Mouse (Mus musculus): ENCODE results near the gene Twf2.

Twf2 gene

DNA sequence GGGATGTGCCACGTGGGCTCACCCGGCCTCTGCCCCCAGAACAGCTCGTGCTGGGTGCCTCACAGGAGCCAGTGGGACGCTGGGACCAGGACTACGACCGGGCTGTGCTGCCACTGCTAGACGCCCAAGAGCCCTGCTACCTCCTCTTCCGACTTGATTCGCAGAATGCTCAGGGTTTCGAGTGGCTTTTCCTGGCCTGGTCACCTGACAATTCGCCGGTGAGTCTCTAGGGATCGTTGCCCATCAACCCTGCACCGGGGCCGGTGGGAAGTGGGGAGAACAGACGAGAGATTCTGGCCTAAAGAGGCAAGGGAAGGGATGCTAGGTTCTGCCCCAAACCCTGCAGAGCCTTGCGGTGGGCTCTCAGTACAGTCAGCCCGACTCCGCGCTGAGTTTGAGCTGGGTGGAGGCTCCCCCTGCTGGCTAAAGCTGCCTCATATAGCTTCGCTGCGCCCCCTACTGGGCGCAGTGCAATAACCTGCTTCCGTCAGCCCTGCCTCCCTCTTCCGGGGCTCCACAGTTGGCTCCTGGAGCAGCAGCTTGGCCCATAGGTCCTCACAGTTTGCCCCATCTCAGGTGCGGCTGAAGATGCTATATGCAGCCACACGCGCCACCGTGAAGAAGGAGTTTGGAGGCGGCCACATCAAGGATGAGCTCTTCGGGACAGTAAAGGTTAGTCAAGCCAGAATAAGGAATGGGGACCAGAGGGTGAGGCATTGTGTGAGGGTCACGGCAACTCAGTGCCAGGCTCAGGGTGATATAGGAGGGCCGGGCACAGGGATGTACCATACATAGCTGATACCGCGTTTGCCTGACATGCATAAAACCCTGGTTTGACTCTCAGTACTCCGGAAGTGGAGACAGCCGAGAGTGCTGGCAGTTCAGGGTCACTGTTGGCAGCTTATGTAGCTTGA lies 9.0 kb downstream of the Twf2 start:
- peak; percentile 89 for DNase-seq (ENCODE audit: low read depth)

DNA sequence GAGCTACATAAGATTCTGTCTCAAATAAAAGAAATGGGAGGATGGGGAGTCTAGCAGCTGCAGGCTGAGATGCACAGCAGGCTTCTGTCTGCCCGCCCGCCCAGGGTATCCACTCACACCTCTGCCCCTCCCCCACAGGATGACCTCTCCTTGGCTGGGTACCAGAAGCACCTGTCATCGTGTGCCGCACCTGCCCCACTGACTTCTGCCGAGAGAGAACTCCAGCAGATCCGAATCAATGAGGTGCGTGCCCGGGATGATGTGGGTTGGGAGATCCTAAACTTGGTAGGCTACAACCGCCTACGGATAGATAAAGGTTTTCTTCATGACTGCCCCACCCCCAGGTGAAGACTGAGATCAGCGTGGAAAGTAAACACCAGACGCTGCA lies 9.7 kb downstream of the Twf2 start:
- DNase-seq (ENCODE audit: low read depth) = no peak

DNA sequence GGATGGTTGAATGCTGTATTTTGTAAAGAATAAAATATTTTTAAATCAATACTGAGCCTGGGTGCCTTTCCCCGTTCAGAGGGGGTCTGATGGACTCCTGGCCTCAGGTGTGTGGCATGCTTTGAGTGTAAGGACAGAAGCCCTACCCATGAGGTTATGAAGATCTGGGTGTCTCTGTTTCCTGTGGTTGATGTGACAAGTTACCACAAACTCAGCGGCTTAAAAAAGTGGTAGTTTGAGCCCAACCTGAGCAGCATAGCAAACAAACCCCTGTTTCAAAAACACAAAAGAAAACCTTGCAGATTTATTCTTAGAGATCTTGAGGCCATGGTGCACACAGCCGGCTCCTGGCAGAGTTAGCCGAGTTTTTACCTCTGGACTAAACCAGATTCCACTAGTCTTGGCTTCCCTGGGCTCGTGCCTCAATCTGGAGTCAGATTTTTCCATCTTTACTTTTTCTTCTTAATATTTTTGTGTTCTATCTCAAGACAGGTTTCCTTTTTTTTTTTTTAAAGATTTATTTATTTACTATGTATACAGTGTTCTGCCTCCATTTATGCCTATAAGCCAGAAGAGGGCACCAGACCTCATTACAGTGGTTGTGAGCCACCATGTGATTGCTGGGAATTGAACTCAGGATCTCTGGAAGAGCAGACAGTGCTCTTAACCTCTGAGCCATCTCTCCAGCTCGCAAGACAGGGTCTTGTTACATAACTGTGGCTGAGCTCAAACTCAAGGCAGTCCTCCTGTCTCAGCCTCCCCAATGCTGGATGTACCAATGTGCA lies 12.6 kb downstream of the Twf2 start:
- DNase-seq (ENCODE audit: low read depth) = no peak

DNA sequence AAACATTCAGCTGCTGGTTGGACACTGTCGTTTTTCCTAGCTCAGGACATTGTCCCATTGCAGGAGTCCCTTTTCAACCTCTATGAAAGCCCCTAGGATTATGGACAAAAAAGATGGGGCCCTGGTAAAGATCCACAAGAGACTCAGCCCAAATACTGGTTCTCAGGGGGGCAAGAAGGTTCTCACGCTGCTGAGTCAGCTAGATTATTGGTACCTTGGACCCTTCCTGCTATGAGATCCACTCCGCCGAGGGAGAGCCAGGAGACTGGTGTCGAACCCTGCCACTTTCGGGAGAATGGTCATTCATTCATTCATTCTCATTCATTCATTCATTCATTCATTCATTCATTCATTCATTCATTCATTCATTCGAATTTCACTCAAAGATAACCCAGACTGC lies 14.1 kb downstream of the Twf2 start:
- no peak for DNase-seq (ENCODE audit: low read depth)

DNA sequence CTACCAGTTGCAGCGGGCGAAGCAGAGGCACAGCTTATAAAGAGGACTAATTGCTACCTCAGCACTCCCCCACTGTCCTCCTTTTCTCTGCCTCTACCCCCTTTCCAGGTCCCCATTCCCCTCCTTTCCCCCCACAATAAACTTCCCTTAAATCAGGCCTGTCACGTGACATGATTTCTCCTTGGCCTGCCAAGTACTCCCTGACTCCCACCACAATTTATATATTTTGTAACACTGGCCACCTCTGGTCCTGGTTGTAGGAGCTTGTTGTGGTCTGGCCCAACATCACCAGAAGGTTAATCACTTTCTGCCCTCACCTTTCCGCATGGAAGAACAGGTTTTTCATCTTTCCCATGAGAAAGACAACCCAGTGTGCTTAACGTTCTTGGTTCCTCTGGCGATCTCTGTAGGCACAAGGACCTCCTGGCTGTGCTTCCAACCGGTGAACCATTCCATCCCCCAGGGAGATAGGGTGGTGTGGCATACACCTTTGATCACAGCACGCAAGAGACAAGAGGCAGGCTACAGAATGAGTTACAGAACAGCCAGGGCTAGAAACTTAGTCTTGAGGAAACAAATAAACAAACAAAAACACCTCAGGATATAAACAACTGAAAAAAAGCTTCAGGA lies 18.1 kb downstream of the Twf2 start:
- DNase-seq (ENCODE audit: low read depth) = no peak

DNA sequence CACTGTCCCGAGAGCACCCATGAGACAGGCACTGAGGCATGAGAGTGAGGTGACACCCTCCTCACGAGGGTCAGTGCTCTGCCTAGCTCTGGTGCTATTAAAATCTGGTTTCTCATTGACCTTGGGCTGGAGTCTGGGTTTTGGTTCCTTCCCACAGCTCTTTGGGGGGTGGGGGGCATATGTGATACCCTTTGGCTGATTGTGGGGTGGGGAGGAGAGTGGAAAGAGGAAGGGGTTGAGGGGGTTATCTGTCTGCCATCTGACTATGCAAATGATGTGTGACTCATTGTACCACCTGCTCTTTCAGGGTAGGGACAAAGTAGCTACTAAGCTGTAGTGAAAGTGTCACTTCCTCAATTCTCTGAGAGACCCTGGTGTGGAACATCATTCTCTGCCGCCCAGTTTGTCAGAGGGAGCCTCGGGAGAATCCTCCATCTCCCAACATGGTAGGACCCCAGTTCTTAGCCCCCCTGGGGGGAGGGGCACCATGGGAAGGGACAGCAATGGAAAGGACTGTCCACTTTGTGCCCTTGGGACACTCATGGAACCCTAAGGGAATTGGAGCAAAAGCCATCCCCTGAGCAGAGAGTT lies 19.4 kb downstream of the Twf2 start, which contains the start of gene Tlr9:
Gene Tlr9, plus strand, starts transcription at position 338 of the 591 bp plus-strand sequence.
- no peak for DNase-seq (ENCODE audit: low read depth)

DNA sequence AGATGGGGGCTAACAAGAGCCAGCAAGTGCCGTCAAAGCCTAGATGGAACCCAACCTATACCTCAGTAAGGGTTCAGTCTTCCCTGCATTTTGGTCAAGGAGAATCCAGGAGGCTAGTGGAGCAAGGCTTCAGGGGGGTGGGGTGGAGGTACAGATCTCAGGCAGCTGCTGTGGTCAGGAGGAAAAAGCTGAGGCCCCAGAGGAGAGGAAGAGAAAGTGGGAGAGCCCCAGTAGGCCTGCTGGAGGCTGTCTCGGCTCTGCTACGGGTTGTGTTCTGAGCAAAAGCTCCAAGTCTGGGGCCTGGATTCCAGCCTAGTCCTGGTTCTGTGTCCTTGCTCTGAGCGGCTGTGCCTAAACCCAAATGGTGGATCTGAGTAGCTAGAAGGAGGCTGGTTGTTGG lies 20.1 kb downstream of the Twf2 start:
- DNase-seq (ENCODE audit: low read depth) = no peak

DNA sequence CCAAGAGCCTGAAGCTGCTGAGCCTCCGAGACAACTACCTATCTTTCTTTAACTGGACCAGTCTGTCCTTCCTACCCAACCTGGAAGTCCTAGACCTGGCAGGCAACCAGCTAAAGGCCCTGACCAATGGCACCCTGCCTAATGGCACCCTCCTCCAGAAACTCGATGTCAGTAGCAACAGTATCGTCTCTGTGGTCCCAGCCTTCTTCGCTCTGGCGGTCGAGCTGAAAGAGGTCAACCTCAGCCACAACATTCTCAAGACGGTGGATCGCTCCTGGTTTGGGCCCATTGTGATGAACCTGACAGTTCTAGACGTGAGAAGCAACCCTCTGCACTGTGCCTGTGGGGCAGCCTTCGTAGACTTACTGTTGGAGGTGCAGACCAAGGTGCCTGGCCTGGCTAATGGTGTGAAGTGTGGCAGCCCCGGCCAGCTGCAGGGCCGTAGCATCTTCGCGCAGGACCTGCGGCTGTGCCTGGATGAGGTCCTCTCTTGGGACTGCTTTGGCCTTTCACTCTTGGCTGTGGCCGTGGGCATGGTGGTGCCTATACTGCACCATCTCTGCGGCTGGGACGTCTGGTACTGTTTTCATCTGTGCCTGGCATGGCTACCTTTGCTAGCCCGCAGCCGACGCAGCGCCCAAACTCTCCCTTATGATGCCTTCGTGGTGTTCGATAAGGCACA lies 22.7 kb downstream of the Twf2 start:
- DNase-seq (ENCODE audit: low read depth) = no peak

DNA sequence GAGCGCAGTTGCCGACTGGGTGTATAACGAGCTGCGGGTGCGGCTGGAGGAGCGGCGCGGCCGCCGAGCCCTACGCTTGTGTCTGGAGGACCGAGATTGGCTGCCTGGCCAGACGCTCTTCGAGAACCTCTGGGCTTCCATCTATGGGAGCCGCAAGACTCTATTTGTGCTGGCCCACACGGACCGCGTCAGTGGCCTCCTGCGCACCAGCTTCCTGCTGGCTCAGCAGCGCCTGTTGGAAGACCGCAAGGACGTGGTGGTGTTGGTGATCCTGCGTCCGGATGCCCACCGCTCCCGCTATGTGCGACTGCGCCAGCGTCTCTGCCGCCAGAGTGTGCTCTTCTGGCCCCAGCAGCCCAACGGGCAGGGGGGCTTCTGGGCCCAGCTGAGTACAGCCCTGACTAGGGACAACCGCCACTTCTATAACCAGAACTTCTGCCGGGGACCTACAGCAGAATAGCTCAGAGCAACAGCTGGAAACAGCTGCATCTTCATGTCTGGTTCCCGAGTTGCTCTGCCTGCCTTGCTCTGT lies 23.3 kb downstream of the Twf2 start:
- DNase-seq (ENCODE audit: low read depth) = no peak

DNA sequence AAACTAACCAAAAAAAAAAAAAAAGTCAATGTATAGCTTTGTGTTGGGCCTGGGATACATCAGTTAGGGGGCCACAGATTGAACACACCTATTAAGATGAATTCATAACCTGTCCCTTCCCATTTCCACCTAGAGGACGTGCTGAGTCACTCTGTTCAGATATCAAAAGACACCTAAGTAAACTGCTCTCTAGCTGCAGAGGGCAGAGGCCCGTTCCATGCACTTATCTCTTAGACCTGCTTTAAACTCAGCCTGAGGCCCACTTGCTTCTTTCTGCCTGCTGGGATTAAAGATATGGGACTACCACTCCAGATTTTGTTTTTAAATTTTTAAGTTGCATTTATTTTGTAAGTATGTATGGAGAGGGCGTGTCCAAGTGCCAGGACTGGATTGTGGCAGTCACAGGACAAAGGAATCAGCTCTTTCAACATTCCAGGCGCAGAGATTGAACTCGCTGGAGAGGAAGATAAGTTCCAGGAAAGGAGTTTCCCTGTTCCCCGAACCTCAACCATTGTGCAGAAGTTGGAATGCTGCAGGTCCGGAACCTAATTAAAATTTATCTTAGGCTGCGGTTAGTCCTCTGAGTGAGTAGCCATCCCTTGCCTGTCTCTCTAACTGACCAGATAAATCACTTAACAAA lies 25.0 kb downstream of the Twf2 start:
- no peak for DNase-seq (ENCODE audit: low read depth)

DNA sequence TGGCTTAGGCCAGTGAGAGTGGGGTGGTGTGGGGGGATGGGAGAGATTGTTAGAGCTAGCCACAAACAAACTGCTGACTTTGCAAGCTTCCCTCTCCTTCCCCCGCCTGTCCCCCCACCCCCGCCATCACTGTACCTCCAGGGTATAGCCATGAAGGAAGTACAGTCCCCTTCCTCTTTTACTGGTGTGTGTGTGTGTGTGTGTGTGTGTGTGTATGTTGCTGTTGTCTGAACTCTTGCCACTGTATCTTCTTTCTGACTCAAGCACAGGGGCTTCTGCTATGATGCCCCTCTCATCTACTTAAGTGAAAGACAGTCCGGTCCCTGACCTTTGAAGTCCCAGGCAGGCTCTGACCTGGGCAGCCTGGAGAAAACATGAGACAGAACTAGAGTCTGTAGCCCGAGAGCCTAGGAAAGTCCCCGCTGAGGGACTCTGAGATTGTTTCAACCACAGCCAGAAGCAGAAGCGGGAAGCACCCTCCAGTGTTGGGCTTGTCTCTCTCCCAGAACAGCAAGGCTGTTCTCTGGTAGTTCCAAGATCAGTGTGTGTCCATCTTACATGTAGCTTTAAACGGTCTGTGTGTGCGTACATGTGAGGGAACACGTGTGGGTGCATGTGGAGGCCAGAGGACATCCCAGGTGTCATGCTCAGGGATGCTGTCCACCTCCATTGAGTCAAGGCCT lies 27.3 kb downstream of the Twf2 start:
- DNase-seq (ENCODE audit: low read depth) = no peak

DNA sequence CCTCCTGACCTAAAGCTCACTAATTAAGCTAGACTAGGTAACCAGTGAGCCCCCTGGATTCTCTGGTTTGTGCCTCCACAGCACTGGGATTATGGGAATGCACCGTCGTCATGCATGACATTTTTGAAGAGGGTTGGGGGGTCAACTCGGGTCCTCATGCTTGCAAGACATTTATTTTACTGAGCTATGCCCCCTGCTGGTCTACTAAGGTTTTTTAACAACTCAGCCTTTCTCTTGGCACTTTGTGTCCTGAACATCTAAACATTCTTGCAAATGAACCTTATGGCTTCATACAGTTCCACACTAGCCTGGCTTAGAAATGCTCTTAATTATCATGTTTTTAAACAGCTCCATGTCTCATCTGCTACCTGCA lies 27.8 kb downstream of the Twf2 start:
- peak; percentile 22 for DNase-seq (ENCODE audit: low read depth)

DNA sequence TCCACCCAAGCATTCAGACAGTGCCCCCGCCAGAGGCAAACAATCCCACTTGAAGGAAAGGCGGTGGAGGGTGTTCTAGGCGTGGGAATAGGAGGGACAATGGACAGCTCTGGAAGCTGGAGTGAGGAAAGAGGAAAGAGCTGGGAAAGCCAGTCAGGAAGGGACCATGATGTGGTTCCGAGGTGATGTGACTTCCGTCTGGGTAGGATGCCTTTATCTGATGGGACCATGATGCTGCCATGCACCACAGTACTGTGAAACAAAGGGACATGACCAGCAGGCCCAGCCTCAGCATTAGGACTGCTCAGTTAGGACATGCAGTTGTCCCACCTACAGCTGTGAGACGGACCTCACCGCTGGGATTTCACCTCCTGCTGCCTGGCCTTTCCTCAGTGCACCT lies 28.3 kb downstream of the Twf2 start:
- DNase-seq (ENCODE audit: low read depth) = no peak

DNA sequence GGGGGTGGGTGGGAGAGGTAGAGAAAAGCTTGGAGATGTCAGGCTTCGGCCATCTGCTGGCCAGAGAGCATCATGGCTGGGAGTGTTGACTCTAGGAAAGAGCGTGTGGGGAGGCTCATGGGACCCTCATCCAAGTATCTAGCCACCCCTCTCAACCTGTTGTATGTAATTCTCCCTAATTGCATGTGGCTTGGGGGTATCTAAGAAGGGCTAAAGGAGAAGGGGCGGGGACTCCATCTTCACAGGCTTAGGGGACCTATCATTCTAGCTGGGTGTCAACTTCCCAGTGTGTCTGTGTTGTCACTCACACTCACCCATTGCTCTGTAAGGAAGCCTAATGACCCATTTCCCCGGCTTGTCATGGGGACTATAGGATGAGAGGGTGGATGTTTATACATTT lies 28.9 kb downstream of the Twf2 start:
- no peak for DNase-seq (ENCODE audit: low read depth)

DNA sequence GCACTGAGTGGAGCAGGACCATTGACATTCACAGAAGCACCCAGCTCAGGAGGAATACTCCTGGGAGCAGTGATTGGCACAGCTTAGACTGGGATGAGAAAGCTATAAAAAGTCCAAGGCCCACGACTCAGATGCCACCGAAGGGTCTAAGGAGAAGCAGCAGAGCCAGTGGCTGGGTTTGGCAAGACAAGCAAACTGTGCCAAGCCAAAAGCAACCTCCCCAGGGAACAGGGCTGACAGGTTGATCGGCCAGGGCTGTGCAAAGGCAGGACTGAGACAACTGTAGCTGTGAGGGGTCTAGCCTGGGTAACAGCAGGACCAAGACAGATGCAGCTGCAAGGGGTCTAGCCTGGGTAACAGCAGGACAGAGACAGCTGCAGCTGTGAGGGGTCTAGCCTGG lies 30.0 kb downstream of the Twf2 start:
- no peak for DNase-seq (ENCODE audit: low read depth)

DNA sequence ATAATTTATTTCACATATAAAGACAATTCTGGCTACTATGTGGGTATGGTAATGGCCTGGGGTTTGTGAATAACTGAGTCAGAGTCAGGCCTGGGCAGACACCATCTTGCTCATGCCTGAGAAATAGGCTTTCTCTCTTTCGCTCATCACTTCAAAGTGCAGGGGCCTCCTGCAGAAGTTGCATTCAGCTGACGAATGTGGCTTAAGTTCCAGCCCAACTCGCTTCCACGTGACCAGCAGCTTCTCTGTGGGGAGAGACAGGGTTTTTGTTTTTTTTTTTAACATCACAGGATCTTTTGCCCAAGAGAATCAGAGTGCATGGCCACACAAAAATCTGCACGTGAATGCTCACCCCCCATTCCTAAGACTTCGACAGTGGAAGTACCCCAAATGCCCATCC lies 31.0 kb downstream of the Twf2 start:
- DNase-seq (ENCODE audit: low read depth) = no peak

DNA sequence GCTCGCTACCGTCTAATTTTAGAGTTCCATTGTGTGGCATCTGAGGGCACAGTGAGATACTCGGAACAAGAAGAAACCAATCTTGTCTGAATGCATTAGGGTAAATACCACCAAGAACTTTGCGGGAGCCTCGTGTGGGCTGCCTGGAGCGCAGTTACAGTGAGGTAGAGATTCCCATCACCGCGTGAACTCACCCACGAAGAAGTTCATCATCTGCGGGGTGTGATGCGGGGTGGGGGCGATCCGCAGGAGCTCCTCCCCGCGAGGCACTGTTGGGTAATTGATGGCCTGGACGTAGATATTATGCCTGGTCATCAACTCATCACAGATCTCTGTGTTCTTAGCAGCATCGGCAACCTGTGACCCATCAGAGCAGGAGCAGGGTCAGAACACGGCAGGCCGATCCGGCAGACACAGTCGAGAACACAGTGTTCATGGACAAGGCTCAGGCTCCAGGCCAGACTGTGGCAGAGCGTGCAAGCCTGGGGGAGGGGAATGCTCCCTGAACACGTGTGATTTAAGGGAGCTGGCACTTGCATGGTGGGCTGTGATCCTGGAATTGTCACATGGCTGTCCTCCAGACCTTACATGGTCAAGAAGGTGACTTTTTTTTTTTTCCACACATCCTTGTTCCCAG lies 32.4 kb downstream of the Twf2 start:
- DNase-seq (ENCODE audit: low read depth) = no peak

DNA sequence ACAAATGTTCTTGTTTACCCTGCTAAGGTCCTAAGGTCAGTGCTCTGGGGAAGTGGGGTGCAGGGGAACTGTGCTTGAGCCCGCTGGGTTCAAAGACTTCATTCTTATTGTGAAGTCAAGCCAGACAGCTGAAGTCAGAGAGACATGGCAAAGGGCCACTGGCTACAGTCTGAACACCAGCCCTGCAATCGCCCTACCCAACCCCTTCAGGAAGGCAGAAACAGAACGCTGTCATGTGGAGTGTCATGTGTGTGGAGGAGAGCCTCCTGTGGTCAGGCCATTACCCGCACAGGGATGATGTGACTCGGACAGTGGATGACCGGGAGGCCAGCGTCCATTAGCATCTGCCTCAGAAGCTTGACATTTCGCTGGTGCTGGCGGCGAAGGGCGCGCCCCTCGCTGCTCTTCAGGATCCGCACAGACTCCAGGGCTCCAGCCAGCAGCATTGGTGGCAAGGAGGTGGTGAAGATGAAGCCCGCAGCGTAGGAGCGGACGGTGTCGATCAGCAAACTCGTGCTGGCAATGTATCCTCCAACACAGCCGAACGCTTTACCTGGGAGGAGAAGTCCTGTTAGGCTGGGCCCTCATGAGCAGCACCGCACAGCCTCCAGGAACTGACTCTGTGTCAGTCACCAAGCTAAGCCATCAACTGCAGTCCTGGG lies 33.4 kb downstream of the Twf2 start:
- DNase-seq (ENCODE audit: low read depth) = no peak

DNA sequence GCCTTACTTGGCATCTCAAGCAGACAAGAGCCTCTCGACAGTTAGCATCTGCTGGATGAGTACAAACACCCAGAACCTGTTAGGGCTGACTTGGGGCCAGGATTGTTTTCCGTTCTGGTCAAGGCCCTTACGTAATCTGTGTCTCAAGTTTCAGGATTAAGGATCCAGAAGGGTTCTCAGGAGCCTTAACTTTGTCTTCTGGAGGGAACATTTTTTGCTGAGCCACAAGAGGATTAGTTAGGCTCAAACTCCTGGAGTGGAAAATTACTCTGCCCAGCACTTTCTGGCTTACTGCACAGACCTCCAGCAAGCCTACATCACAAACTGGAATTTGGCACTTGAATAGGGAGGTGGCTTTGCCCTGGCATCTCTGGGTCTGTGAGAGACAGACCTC lies 33.9 kb downstream of the Twf2 start:
- DNase-seq (ENCODE audit: low read depth) = peak; percentile 44

DNA sequence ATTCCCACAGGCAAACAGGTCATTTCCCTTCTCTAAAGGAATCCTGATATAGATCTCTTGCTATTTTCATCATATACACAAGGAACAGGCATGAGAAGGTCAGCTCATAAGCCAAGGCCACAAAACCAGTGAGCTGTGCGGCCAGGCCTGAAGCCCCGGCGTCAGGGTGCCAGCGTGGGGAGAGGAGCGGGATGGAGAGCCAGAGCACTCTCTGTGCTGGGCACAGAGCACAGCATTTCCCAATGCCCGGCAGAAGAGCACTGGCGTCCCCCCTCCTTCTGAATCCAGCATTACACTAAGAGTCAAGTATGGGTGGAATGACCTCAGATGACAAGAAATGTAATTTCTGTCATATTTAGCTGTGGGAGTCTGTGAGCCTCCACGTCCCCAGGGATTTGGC lies 34.5 kb downstream of the Twf2 start:
- no peak for DNase-seq (ENCODE audit: low read depth)

All from NIH3T3 (cell line).